7 mouse cellular contexts compared by ENCODE assay signal in genomic region chr2:5012491-5013324, GRCm38 (mm10). TPM values are rescaled to one million over a fixed set of nuclear protein-coding genes. Genes with fewer than 3 reads are reported as not detected.
DNase-seq lines count a peak whose midpoint lies in the region; ATAC-seq lines count a peak whose summit lies in the region.

Gene Mcm10, minus strand, starts transcription at chr2:5012791.

- no peaks in the 10 kb centered on the region for H3K9me3 ChIP-seq in embryonic facial prominence, embryonic 12.5 days
- H3K9me3 ChIP-seq in limb, embryonic 11.5 days (ENCODE audit: control insufficient read depth, low read length) = no peaks in the 10 kb centered on the region
- H3K9me3 ChIP-seq in midbrain, embryonic 14.5 days (ENCODE audit: control insufficient read depth, low read length) = no peaks in the 10 kb centered on the region

- peak; percentile 99 for ATAC-seq in embryonic facial prominence, embryonic 12.5 days (ENCODE audit: insufficient number of reproducible peaks, insufficient read depth, low FRiP score, low TSS enrichment)
- peak; percentile 100 for ATAC-seq in limb, embryonic 11.5 days (ENCODE audit: insufficient number of reproducible peaks, low FRiP score, low TSS enrichment, low read depth)
- ATAC-seq in midbrain, embryonic 14.5 days (ENCODE audit: low FRiP score, low TSS enrichment) = peak; percentile 100

- peak; percentile 87 for DNase-seq in adrenal gland, postnatal 25 days
- DNase-seq in heart, adult 11 months = peak; percentile 99
- DNase-seq in kidney, adult 18-20 months = peak; percentile 93
- DNase-seq in limb, embryonic 11.5 days (ENCODE audit: low spot score) = peak; percentile 96
- peak; percentile 97 for DNase-seq in midbrain, embryonic 14.5 days
- peak; percentile 78 to 87 for DNase-seq in spleen, adult 18-20 months

- peak within 1 kb of the TSS; percentile 59 for H3K4me2 ChIP-seq in embryonic facial prominence, embryonic 12.5 days (replicated peaks)
- H3K4me2 ChIP-seq in limb, embryonic 11.5 days (ENCODE audit: low read depth, severe bottlenecking) = peak within 1 kb of the TSS; percentile 48
- H3K4me2 ChIP-seq in midbrain, embryonic 14.5 days (ENCODE audit: low read length) = peak within 1 kb of the TSS; percentile 70

- peak within 1 kb of the TSS; percentile 57; the same call in 1 of the 2 replicates for H3K27ac ChIP-seq in embryonic facial prominence, embryonic 12.5 days
- H3K27ac ChIP-seq in limb, embryonic 11.5 days (replicated peaks; ENCODE audit: low read depth, low read length) = no peak within 1 kb of the TSS
- no peak within 1 kb of the TSS for H3K27ac ChIP-seq in midbrain, embryonic 14.5 days (replicated peaks; ENCODE audit: low read depth, low read length)

- peaks cover 8% of the 10 kb centered on the region for H3K4me1 ChIP-seq in embryonic facial prominence, embryonic 12.5 days
- H3K4me1 ChIP-seq in limb, embryonic 11.5 days (ENCODE audit: control insufficient read depth, insufficient read depth, low read length) = peaks cover 2% of the 10 kb centered on the region; the same call in 1 of the 2 replicates
- H3K4me1 ChIP-seq in midbrain, embryonic 14.5 days (ENCODE audit: control insufficient read depth, insufficient read depth, low read length) = no peaks in the 10 kb centered on the region

- peak within 1 kb of the TSS; percentile 52 for H3K9ac ChIP-seq in embryonic facial prominence, embryonic 12.5 days
- H3K9ac ChIP-seq in limb, embryonic 11.5 days (ENCODE audit: low read length) = peak within 1 kb of the TSS; percentile 67
- peak within 1 kb of the TSS; percentile 29; the same call in 1 of the 2 replicates for H3K9ac ChIP-seq in midbrain, embryonic 14.5 days (replicated peaks; ENCODE audit: low read length)

- peak within 1 kb of the TSS; percentile 76 for H3K4me3 ChIP-seq in embryonic facial prominence, embryonic 12.5 days
- peak within 1 kb of the TSS; percentile 75 for H3K4me3 ChIP-seq in limb, embryonic 11.5 days (ENCODE audit: low read depth, low read length)
- peak within 1 kb of the TSS; percentile 55 for H3K4me3 ChIP-seq in midbrain, embryonic 14.5 days (replicated peaks; ENCODE audit: low read depth, low read length)

- peaks cover 17% of the 10 kb centered on the region for H3K36me3 ChIP-seq in embryonic facial prominence, embryonic 12.5 days
- peaks cover 11% of the 10 kb centered on the region for H3K36me3 ChIP-seq in limb, embryonic 11.5 days (ENCODE audit: control insufficient read depth, insufficient read depth, low read length)
- no peaks in the 10 kb centered on the region for H3K36me3 ChIP-seq in midbrain, embryonic 14.5 days (ENCODE audit: control insufficient read depth, insufficient read depth, low read length)

- WGBS in embryonic facial prominence, embryonic 12.5 days = 5% methylated on average over 32 of the region's 32 CpGs
- WGBS in limb, embryonic 11.5 days = 4% methylated on average over 32 of the region's 32 CpGs
- 4% methylated on average over 32 of the region's 32 CpGs for WGBS in midbrain, embryonic 14.5 days

- H3K27me3 ChIP-seq in embryonic facial prominence, embryonic 12.5 days = no peaks in the 10 kb centered on the region
- no peaks in the 10 kb centered on the region for H3K27me3 ChIP-seq in limb, embryonic 11.5 days (ENCODE audit: control insufficient read depth, insufficient read depth, low read length)
- no peaks in the 10 kb centered on the region for H3K27me3 ChIP-seq in midbrain, embryonic 14.5 days (ENCODE audit: control insufficient read depth, insufficient read depth, low read length)

RNA-seq across cellular contexts. Expression of gene Mcm10, which starts in this region (rescaled TPM):
- total RNA-seq in adrenal gland, postnatal 25 days (2021) = 5.6 and 6.2 TPM in 2 replicates
- polyA plus RNA-seq in embryonic facial prominence, embryonic 12.5 days (2016; fragmentation: Nextera tagmentation; extraction: Ambion mirVana) = 38.7 and 44.8 TPM in 2 replicates
- polyA plus RNA-seq in limb, embryonic 11.5 days (2014; fragmentation: Nextera tagmentation; extraction: Ambion mirVana) = 71.4 and 71.7 TPM in 2 replicates
- 2.8 and 6.5 TPM in 2 replicates for polyA plus RNA-seq in midbrain, embryonic 14.5 days (2014; fragmentation: Nextera tagmentation; extraction: Ambion mirVana)
